Mouse (Mus musculus) CH12.LX (cell line): Measurements from ENCODE around the gene Sirt4.

ENCODE experiments used
- CTCF ChIP-seq, 2 experiments: IDR thresholded peaks in 1 of 2; conservative IDR thresholded peaks in 1 of 2; 2 replicates each; pipeline ENCODE4 v1.5.1; 2011 to 2012; ENCODE audit warnings: low read depth in 2 of 2, low read length in 2 of 2, improper control_type of control experiment in 1 of 2, inconsistent platforms in 1 of 2, mild to moderate bottlenecking in 1 of 2, moderate library complexity in 1 of 2
- EP300 ChIP-seq: IDR thresholded peaks from 2 replicates; pipeline ENCODE4 v1.6.1; 2011; ENCODE audit warnings: low read length, improper control_type of control experiment
- JUND ChIP-seq: conservative IDR thresholded peaks from 2 replicates; pipeline ENCODE4 v1.6.1; 2011; ENCODE audit warnings: low read depth, low read length, improper control_type of control experiment
- MAFK ChIP-seq: IDR thresholded peaks from 2 replicates; pipeline ENCODE4 v1.6.1; 2011; ENCODE audit warnings: low read length, improper control_type of control experiment; ENCODE audit not compliant: insufficient replicate concordance
- MAX ChIP-seq: IDR thresholded peaks from 2 replicates; pipeline ENCODE4 v1.6.1; 2011; ENCODE audit warnings: low read length, improper control_type of control experiment
- NRF1 ChIP-seq: IDR thresholded peaks from 2 replicates; pipeline ENCODE4 v1.6.1; 2014; ENCODE audit warnings: low read depth, mild to moderate bottlenecking, inconsistent platforms, low read length, improper control_type of control experiment, moderate library complexity

DNA sequence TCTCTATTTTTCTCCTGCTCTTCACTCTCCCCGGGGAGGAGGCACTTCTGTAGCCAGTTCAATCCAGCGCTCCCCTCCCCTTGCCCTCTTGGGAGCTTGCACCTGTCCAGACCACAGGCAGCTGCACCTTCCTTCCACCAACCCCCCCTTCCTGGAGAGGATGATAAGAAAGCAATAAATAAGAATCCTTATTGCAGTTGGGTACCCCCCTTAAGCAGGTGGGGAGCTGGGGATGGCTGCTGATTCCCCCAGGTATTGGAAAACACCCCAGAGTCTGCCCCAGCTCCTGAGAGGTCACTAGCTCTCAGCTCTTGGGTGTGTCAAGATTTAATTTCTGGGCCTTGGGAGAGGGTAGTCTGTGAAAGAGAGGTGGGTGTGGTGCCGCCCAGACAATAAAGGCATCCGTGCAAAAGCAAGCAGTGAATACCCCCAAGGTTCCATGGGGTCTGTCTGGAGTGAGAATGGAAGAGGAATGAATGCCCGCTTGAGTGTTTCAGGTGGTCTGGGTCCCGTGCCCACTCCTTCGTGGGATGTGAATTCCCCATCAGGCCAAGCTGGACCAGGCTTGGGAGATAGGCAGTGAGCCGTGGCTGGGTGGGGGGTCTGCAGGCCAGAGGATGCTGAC, 48.7 kb downstream of the Sirt4 start:
- TF ChIP-seq EP300, result 0 out of 2 replicates have a peak, but pooled peaks have one; percentile 54
- 0 out of 2 replicates have a peak, but pooled peaks have one; percentile 16 for TF ChIP-seq NRF1
- TF ChIP-seq JUND, result no peak
- no peak for TF ChIP-seq CTCF (conservative IDR thresholded peaks at IDR 0.05 in 1 of 2, IDR thresholded peaks at IDR 0.05 in 1 of 2; ENCODE audit: low read depth in 2 of 2, low read length in 2 of 2)
- TF ChIP-seq MAX, result no peak
- no peak for TF ChIP-seq MAFK
